Mouse (Mus musculus) lung, adult 2 months (tissue): Measurements from ENCODE around the gene Gm436. TPM values are rescaled to one million over a fixed set of nuclear protein-coding genes. Genes with fewer than 3 reads are reported as not detected.

Experiments used
- DNase-seq: peaks from one replicate; pipeline ENCODE4 v3.0.0; 2022
- H3K4me1 ChIP-seq: fragments of 200-500 bp; 2 replicates; pipeline ENCODE4 v1.6.1; 2011; ENCODE audit warnings: low read length; ENCODE audit not compliant: control insufficient read depth, insufficient read depth
- H3K4me3 ChIP-seq: fragments of 200-500 bp; replicated peaks from 2 replicates; pipeline ENCODE3; 2011; ENCODE audit warnings: low read depth, mild to moderate bottlenecking, control low read depth, low read length; ENCODE audit errors: extremely low read depth
- CTCF ChIP-seq: fragments of 200-500 bp; IDR thresholded peaks from 2 replicates; pipeline ENCODE4 v1.5.1; 2011; ENCODE audit warnings: mild to moderate bottlenecking, low read length, control low read depth; ENCODE audit not compliant: insufficient read depth
- POLR2A ChIP-seq: fragments of 200-500 bp; IDR thresholded peaks from 2 replicates; pipeline ENCODE4 v1.6.1; 2011; ENCODE audit warnings: low read depth, mild to moderate bottlenecking, control low read depth, low read length, borderline replicate concordance; ENCODE audit errors: extremely low read depth
- WGBS: fragments of 180-500 bp; shearing (Covaris S2); methylation state at CpG from one replicate; pipeline ENCODE4 v1.1.7; 2018; 5-methylcytosine and 5-hydroxymethylcytosine counted together
- polyA plus RNA-seq: library from polyadenylated mRNA; depleted of rRNA; stranded (reverse); fragments of >200 nt; gene quantifications from 2 replicates; pipeline ENCODE4 v1.2.3, GENCODE M21; 2012; rRNA removed

The Gm436 gene
- polyA plus RNA-seq: not detected in 2 replicates

DNA sequence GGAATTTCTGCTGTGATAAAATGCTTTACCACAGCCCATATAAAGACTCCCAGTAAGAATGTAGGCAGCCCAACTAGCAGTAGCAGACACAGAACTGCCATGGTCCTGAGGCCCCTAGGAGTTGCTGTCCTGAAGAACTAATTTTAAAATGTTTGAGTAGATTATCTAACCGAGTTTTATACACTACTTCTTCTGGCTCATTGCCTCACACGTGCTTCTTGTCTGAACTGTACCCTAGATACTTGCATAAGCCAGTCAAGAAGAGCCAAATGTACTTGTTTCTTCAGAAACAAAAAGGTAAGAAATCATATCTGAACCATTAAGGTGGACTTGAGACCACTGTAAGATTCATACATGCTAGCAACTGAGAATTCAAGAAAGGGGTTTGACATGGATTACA lies at the start of gene Gm436:
TSS of gene Gm436 (minus strand) at position 101 of the 400 bp plus-strand sequence.
- H3K4me3 ChIP-seq: no peak within 1 kb of the TSS
- TF ChIP-seq POLR2A: no peak
- no peak for TF ChIP-seq CTCF
- H3K4me1 ChIP-seq: no peaks in the 10 kb centered on the region
- no peak for DNase-seq
- 40% methylated on average over 2 of the region's 2 CpGs for whole genome bisulfite sequencing

DNA sequence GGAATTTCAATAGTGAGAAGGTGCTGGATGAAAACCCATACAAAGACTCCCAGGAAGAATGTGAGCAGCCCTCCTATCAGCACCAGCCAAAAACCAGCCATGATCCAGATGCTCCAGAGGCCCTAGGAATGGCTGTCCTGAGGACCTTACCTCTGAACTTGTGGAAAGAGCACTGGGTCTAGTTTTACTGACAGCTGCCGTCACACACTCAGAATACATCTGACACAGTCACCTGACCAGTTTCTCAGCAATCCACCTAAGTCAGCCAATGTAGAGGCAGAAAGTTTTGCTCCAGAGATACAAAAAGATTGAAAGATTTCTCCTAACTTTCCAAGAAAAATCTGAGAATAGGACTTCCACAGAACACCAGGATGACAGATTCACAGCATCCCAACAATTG lies 35.1 kb upstream of the Gm436 start, which contains the start of gene Gm13178:
TSS of gene Gm13178 (minus strand) at position 101 of the 400 bp plus-strand sequence.
- Histone ChIP-seq H3K4me1 (no peaks in the 10 kb centered on the region), H3K4me3 (no peak within 1 kb of the TSS)
- no peak for DNase-seq
- no peak for TF ChIP-seq CTCF
- no peak for TF ChIP-seq POLR2A
- WGBS: 73% methylated on average over 1 of the region's 1 CpGs

DNA sequence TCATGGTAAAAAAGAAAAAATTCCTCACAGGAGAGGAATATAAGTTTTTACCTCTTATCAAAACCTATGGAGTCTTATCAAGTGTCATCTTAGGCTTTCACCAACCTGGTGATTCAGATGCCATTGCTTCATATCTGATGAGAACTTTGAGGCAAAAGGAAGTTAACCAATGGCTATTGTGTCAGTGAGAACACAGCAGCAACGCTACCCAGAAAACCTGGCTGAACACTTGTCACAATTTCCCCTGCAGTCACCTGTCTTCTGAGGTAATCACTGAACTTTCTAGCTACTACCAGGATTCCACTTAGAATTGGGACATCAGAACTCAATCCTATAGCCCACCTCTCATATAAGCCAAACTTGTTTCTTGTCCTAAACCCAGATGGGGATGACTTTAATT lies 33.5 kb upstream of the Gm436 start:
- WGBS: 80% methylated on average over 1 of the region's 1 CpGs
- TF ChIP-seq CTCF (no peak), POLR2A (no peak)
- DNase-seq: no peak
- H3K4me3 ChIP-seq: no peak overlapping the region
- H3K4me1 ChIP-seq: no peaks in the 10 kb centered on the region

DNA sequence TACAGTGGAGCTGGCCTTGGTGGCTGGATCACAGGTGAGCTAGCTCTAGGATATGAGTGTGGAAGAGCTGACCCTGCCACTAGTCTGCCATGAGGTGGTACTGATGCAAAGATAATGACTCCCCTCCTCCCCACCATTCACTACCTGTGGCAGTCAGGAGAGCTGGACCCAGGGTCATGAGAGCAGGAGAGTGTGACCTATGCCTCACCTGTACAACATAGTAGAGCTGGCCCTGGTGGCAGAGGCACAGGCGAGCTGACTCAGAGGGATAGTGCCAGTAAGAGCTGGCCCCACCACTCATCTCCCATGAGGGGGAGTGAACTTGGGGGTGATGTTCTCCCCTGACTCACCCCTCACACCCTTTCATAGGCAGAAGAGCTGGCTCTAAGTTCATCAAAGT lies 32.1 kb upstream of the Gm436 start:
- Histone ChIP-seq H3K4me1 (no peaks in the 10 kb centered on the region), H3K4me3 (no peak overlapping the region)
- 78% methylated on average over 1 of the region's 1 CpGs for WGBS
- no peak for TF ChIP-seq POLR2A
- TF ChIP-seq CTCF: no peak
- DNase-seq: no peak

DNA sequence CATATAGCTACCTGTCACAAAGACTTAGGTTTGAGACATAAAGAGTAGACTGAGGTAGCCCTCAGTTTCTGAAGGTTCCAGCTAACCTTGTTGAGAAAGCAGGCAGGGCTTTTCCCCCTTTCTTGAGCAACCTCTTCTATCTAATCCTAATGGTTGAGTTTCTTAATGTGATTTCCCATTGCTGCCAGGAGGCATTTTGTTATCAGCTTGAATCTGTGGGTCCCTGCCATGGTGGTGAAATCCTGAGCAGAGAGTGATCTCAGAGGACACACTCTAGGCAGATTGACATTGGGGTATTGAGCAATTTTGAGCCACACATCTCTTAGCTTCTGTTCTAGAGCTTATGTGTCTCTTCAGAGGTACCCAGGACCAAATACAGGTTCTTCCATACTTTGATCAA lies 47.9 kb downstream of the Gm436 start:
- Histone ChIP-seq H3K4me1 (no peaks in the 10 kb centered on the region), H3K4me3 (no peak overlapping the region)
- no peak for DNase-seq
- no peak for TF ChIP-seq CTCF
- TF ChIP-seq POLR2A: no peak

Other genes starting within 250 kb of the Gm436 start
- 0.12 TPM in 1 of 2 replicates, not detected in the other for gene 1700012P22Rik, start 247.6 kb downstream of the Gm436 start, polyA plus RNA-seq
- not detected in 2 replicates for gene Gm9944, start 233.1 kb downstream of the Gm436 start, polyA plus RNA-seq
- not detected in 2 replicates for gene Aadacl3, start 222.6 kb downstream of the Gm436 start, polyA plus RNA-seq
- gene 9430007A20Rik, start 166.5 kb downstream of the Gm436 start, polyA plus RNA-seq: not detected in 2 replicates
- not detected in 2 replicates for gene Gm13124, start 121.2 kb downstream of the Gm436 start, polyA plus RNA-seq
- not detected in 2 replicates for gene Aadacl4, start 72.7 kb downstream of the Gm436 start, polyA plus RNA-seq
- gene Gm13178, start 35.0 kb upstream of the Gm436 start, polyA plus RNA-seq: not detected in 2 replicates
- not detected in 2 replicates for gene Gm438, start 100.2 kb upstream of the Gm436 start, polyA plus RNA-seq
- gene Dhrs3, start 206.5 kb upstream of the Gm436 start, polyA plus RNA-seq: 150 and 175 TPM in 2 replicates